Mouse (Mus musculus) CH12.LX (cell line): ENCODE results near the gene 2810408A11Rik. TPM values are rescaled to one million over a fixed set of nuclear protein-coding genes. Genes with fewer than 3 reads are reported as not detected.

Source experiments
- DNase-seq: peaks from one replicate; pipeline ENCODE4 v3.0.0-alpha.2; 2013; ENCODE audit errors: extremely low read depth
- H3K27ac ChIP-seq: 2 replicates; pipeline ENCODE4 v1.5.1; 2012; ENCODE audit warnings: low read depth, mild to moderate bottlenecking, control low read depth, moderate library complexity; ENCODE audit not compliant: insufficient read depth
- H3K27me3 ChIP-seq: replicated peaks from 2 replicates; pipeline ENCODE3; 2012; ENCODE audit warnings: inconsistent platforms
- H3K36me3 ChIP-seq, 2 experiments: replicated peaks in 1 of 2; 2 replicates each; pipeline versions ENCODE3 to v1.6.1; 2012; ENCODE audit warnings: inconsistent platforms in 1 of 2, low read length in 1 of 2, mild to moderate bottlenecking in 1 of 2, mixed read lengths in 1 of 2, moderate library complexity in 1 of 2; ENCODE audit not compliant: control insufficient read depth in 1 of 2, insufficient read depth in 1 of 2
- H3K4me1 ChIP-seq, 2 experiments: 2 replicates each; pipeline ENCODE4 v1.6.1; 2012; ENCODE audit warnings: inconsistent platforms in 1 of 2, moderate library complexity in 1 of 2; ENCODE audit not compliant: insufficient read depth in 2 of 2, control insufficient read depth in 1 of 2
- H3K4me2 ChIP-seq: 2 replicates; pipeline ENCODE4 v1.6.1; 2012; ENCODE audit warnings: low read depth, mild to moderate bottlenecking, control low read depth; ENCODE audit not compliant: poor library complexity, insufficient read depth, severe bottlenecking
- H3K4me3 ChIP-seq, 3 experiments: fragments of 150-350 bp in 1 of 3; sonication (generic) in 1 of 3; replicated peaks in 1 of 3; 2 replicates each; pipeline versions ENCODE3 to v1.5.1; 2011 to 2012; ENCODE audit warnings: low read depth in 2 of 3, low read length in 2 of 3, mild to moderate bottlenecking in 2 of 3, moderate library complexity in 2 of 3, control low read depth in 1 of 3, improper control_type of control experiment in 1 of 3, inconsistent platforms in 1 of 3, mixed read lengths in 1 of 3; ENCODE audit not compliant: poor library complexity in 1 of 3
- H3K79me2 ChIP-seq: replicated peaks from 2 replicates; pipeline ENCODE4 v1.6.1; 2012; ENCODE audit warnings: mild to moderate bottlenecking, moderate library complexity; ENCODE audit not compliant: control insufficient read depth, poor library complexity, insufficient read depth, severe bottlenecking; ENCODE audit errors: extremely low read depth
- H3K9ac ChIP-seq: 2 replicates; pipeline ENCODE4 v1.6.1; 2012; ENCODE audit warnings: low read depth, mild to moderate bottlenecking, control low read depth, moderate library complexity; ENCODE audit not compliant: insufficient read depth
- H3K9me3 ChIP-seq: replicated peaks from 2 replicates; pipeline ENCODE3; 2012; ENCODE audit warnings: low read length, inconsistent platforms, mixed read lengths
- BHLHE40 ChIP-seq: IDR thresholded peaks from 2 replicates; pipeline ENCODE4 v1.6.1; 2011; ENCODE audit warnings: mild to moderate bottlenecking, low read depth, low read length, improper control_type of control experiment
- CHD2 ChIP-seq: IDR thresholded peaks from 2 replicates; pipeline ENCODE4 v1.6.1; 2011; ENCODE audit warnings: low read length, improper control_type of control experiment
- CTCF ChIP-seq, 2 experiments: IDR thresholded peaks in 1 of 2; conservative IDR thresholded peaks in 1 of 2; 2 replicates each; pipeline ENCODE4 v1.5.1; 2011 to 2012; ENCODE audit warnings: low read depth in 2 of 2, low read length in 2 of 2, improper control_type of control experiment in 1 of 2, inconsistent platforms in 1 of 2, mild to moderate bottlenecking in 1 of 2, moderate library complexity in 1 of 2
- ELF1 ChIP-seq: IDR thresholded peaks from 2 replicates; pipeline ENCODE4 v1.6.1; 2014; ENCODE audit warnings: low read depth, mild to moderate bottlenecking, inconsistent platforms, low read length, improper control_type of control experiment
- ETS1 ChIP-seq: conservative IDR thresholded peaks from 2 replicates; pipeline ENCODE4 v1.6.1; 2012; ENCODE audit warnings: low read depth, mild to moderate bottlenecking, inconsistent platforms, low read length, improper control_type of control experiment, moderate library complexity
- GABPA ChIP-seq: IDR thresholded peaks from 2 replicates; pipeline ENCODE4 v1.6.1; 2012; ENCODE audit warnings: low read depth, low read length, improper control_type of control experiment, inconsistent platforms; ENCODE audit not compliant: insufficient replicate concordance
- HCFC1 ChIP-seq: IDR thresholded peaks from 2 replicates; pipeline ENCODE4 v1.6.1; 2012; ENCODE audit warnings: low read depth, mild to moderate bottlenecking, inconsistent platforms, low read length, improper control_type of control experiment
- IRF4 ChIP-seq: IDR thresholded peaks from 2 replicates; pipeline ENCODE4 v1.6.1; 2014; ENCODE audit warnings: low read depth, mild to moderate bottlenecking, inconsistent platforms, low read length, improper control_type of control experiment
- JUND ChIP-seq: conservative IDR thresholded peaks from 2 replicates; pipeline ENCODE4 v1.6.1; 2011; ENCODE audit warnings: low read depth, low read length, improper control_type of control experiment
- KAT2A ChIP-seq: IDR thresholded peaks from 2 replicates; pipeline ENCODE4 v1.6.1; 2012; ENCODE audit warnings: low read length, improper control_type of control experiment, inconsistent platforms; ENCODE audit not compliant: insufficient replicate concordance
- MAFK ChIP-seq: IDR thresholded peaks from 2 replicates; pipeline ENCODE4 v1.6.1; 2011; ENCODE audit warnings: low read length, improper control_type of control experiment; ENCODE audit not compliant: insufficient replicate concordance
- MXI1 ChIP-seq: IDR thresholded peaks from 2 replicates; pipeline ENCODE4 v1.6.1; 2011; ENCODE audit warnings: mild to moderate bottlenecking, low read depth, low read length, improper control_type of control experiment
- NRF1 ChIP-seq: IDR thresholded peaks from 2 replicates; pipeline ENCODE4 v1.6.1; 2014; ENCODE audit warnings: low read depth, mild to moderate bottlenecking, inconsistent platforms, low read length, improper control_type of control experiment, moderate library complexity
- PAX5 ChIP-seq: IDR thresholded peaks from 2 replicates; pipeline ENCODE4 v1.6.1; 2012; ENCODE audit warnings: low read length, inconsistent platforms, mixed read lengths
- POLR2AphosphoS2 ChIP-seq: IDR thresholded peaks from 2 replicates; pipeline ENCODE4 v1.6.1; 2011; ENCODE audit warnings: low read depth, low read length, improper control_type of control experiment
- RAD21 ChIP-seq: IDR thresholded peaks from 2 replicates; pipeline ENCODE4 v1.6.1; 2011; ENCODE audit warnings: low read depth, mild to moderate bottlenecking, low read length, improper control_type of control experiment, moderate library complexity
- RCOR1 ChIP-seq: conservative IDR thresholded peaks from 2 replicates; pipeline ENCODE4 v1.6.1; 2012; ENCODE audit warnings: low read depth, mild to moderate bottlenecking, inconsistent platforms, low read length, improper control_type of control experiment
- SIN3A ChIP-seq: IDR thresholded peaks from 2 replicates; pipeline ENCODE4 v1.6.1; 2012; ENCODE audit warnings: low read length, improper control_type of control experiment, inconsistent platforms
- SMC3 ChIP-seq: IDR thresholded peaks from 2 replicates; pipeline ENCODE4 v1.6.1; 2011; ENCODE audit warnings: low read depth, low read length, improper control_type of control experiment
- TCF12 ChIP-seq: IDR thresholded peaks from 2 replicates; pipeline ENCODE4 v1.6.1; 2014; ENCODE audit warnings: low read depth, mild to moderate bottlenecking, inconsistent platforms, low read length, improper control_type of control experiment
- UBTF ChIP-seq: IDR thresholded peaks from 2 replicates; pipeline ENCODE4 v1.6.1; 2012; ENCODE audit warnings: low read depth, mild to moderate bottlenecking, inconsistent platforms, low read length, improper control_type of control experiment, moderate library complexity
- ZC3H11A ChIP-seq: IDR thresholded peaks from 2 replicates; pipeline ENCODE4 v1.6.1; 2012; ENCODE audit warnings: low read depth, mild to moderate bottlenecking, inconsistent platforms, low read length, improper control_type of control experiment
- ZMIZ1 ChIP-seq: IDR thresholded peaks from 2 replicates; pipeline ENCODE4 v1.6.1; 2012; ENCODE audit warnings: low read depth, mild to moderate bottlenecking, inconsistent platforms, low read length, improper control_type of control experiment
- dilution Hi-C: fragments of 300-500 bp; cut with MboI; formaldehyde crosslinking; loops from 2 replicates; pipeline ENCODE4 v1.14.3; 2020; ENCODE audit warnings: low sequenced_read_pairs; ENCODE audit not compliant: extremely low pct_unique_long_range_greater_than_20kb, extremely low pct_ligation_motif_present
- in situ Hi-C: fragments of 300-500 bp; cut with MboI; formaldehyde crosslinking; loops from 3 replicates; pipeline ENCODE4 v1.14.3; 2019; ENCODE audit warnings: low sequenced_read_pairs, low pct_ligation_motif_present, low pct_unique_long_range_greater_than_20kb, mixed read lengths
- polyA plus RNA-seq: library from polyadenylated mRNA; unstranded; fragments of >175 nt; gene quantifications from 2 replicates; pipeline ENCODE4 v1.2.1, GENCODE M21; 2012; ENCODE audit warnings: low read depth; ENCODE audit not compliant: insufficient read length
- total RNA-seq, 2 experiments: library from RNA; depleted of rRNA; stranded (reverse); fragments of 300-350 nt in 1 of 2; fragments of >200 nt in 1 of 2; gene quantifications; 2 replicates each; pipeline ENCODE4 v1.2.3; 2012 to 2014

The 2810408A11Rik gene
- total and polyA plus RNA-seq, 3 experiments = 0.33 to 0.86 (median 0.59) TPM

GRCm38 (mm10) chr11:69927501-69927900 is 26.7 kb upstream of the 2810408A11Rik start:
- Histone ChIP-seq H3K4me3 (no peak overlapping the region), H3K27ac (no peak overlapping the region), H3K9me3 (no peaks in the 10 kb centered on the region), H3K4me2 (no peak overlapping the region), H3K9ac (no peak overlapping the region), H3K36me3 (no peaks in the 10 kb centered on the region), H3K27me3 (no peaks in the 10 kb centered on the region), H3K79me2 (no peaks in the 10 kb centered on the region), H3K4me1 (peaks cover 9 to 33% of the 10 kb centered on the region in 2 experiments; a peak in 3 of 4 replicates)
- dilution Hi-C loops = no loop called here
- in situ Hi-C loops = no loop called here
- DNase-seq = no peak
- TF ChIP-seq BHLHE40 = no peak
- TF ChIP-seq CTCF (conservative IDR thresholded peaks at IDR 0.05 in 1 of 2, IDR thresholded peaks at IDR 0.05 in 1 of 2; ENCODE audit: low read depth in 2 of 2, low read length in 2 of 2) = peak in 1 of 2 experiments; percentile 20; a peak in 2 of 4 replicates

GRCm38 (mm10) chr11:69922796-69923195 is 22.0 kb upstream of the 2810408A11Rik start:
- no peaks in the 10 kb centered on the region for H3K9me3 ChIP-seq
- no peak for DNase-seq
- peaks cover 13 to 18% of the 10 kb centered on the region in 2 experiments for H3K36me3 ChIP-seq
- TF ChIP-seq ZC3H11A (no peak), MAFK (peak; percentile 74; the same call in 1 of the 2 replicates), TCF12 (no peak), MXI1 (no peak)
- in situ Hi-C loops = no loop called here
- peak overlapping the region in 2 of 3 experiments; percentile 47 to 95 for H3K4me3 ChIP-seq
- dilution Hi-C loops = no loop called here
- H3K9ac ChIP-seq = peak overlapping the region; percentile 88
- peak overlapping the region; percentile 63 for H3K4me2 ChIP-seq
- peaks cover 7 to 27% of the 10 kb centered on the region in 2 experiments for H3K4me1 ChIP-seq
- H3K79me2 ChIP-seq = peaks cover 32% of the 10 kb centered on the region
- no peak overlapping the region for H3K27ac ChIP-seq
- H3K27me3 ChIP-seq = no peaks in the 10 kb centered on the region

GRCm38 (mm10) chr11:69922012-69922756 is 21.4 kb upstream of the 2810408A11Rik start:
- in situ Hi-C loops = no loop called here
- peaks cover 38% of the 10 kb centered on the region for H3K79me2 ChIP-seq
- no peaks in the 10 kb centered on the region for H3K27me3 ChIP-seq
- H3K36me3 ChIP-seq = peaks cover 19 to 24% of the 10 kb centered on the region in 2 experiments
- peak overlapping the region; percentile 47 to 95 (median 73) for H3K4me3 ChIP-seq
- peaks cover 10 to 33% of the 10 kb centered on the region in 2 experiments for H3K4me1 ChIP-seq
- peak overlapping the region; percentile 94 for H3K27ac ChIP-seq
- peak; percentile 61 for DNase-seq
- H3K4me2 ChIP-seq = peak overlapping the region; percentile 94
- H3K9ac ChIP-seq = peak overlapping the region; percentile 88
- no peaks in the 10 kb centered on the region for H3K9me3 ChIP-seq
- dilution Hi-C loops = no loop called here
- 0 out of 2 replicates have a peak, but pooled peaks have one; percentile 50 for TF ChIP-seq CHD2
- no peak for TF ChIP-seq HCFC1
- no peak for TF ChIP-seq GABPA
- TF ChIP-seq MAFK = 0 out of 2 replicates have a peak, but pooled peaks have one; percentile 49
- peak; percentile 29; the same call in 1 of the 2 replicates for TF ChIP-seq JUND
- TF ChIP-seq IRF4 = no peak; the same call in 1 of the 2 replicates
- TF ChIP-seq ZMIZ1 = 0 out of 2 replicates have a peak, but pooled peaks have one; percentile 12
- TF ChIP-seq ETS1 = no peak; the same call in 1 of the 2 replicates
- no peak for TF ChIP-seq NRF1
- 0 out of 2 replicates have a peak, but pooled peaks have one; percentile 14 for TF ChIP-seq SMC3
- peak; percentile 60 for TF ChIP-seq RAD21
- no peak for TF ChIP-seq ZC3H11A
- peak; percentile 18; the same call in 1 of the 2 replicates for TF ChIP-seq SIN3A
- TF ChIP-seq CTCF (conservative IDR thresholded peaks at IDR 0.05 in 1 of 2, IDR thresholded peaks at IDR 0.05 in 1 of 2; ENCODE audit: low read depth in 2 of 2, low read length in 2 of 2) = peak; percentile 5 to 63; a peak in 2 of 4 replicates
- TF ChIP-seq ELF1 = no peak
- TF ChIP-seq KAT2A = no peak
- no peak; the same call in 1 of the 2 replicates for TF ChIP-seq POLR2AphosphoS2
- no peak for TF ChIP-seq TCF12
- 0 out of 2 replicates have a peak, but pooled peaks have one; percentile 1 for TF ChIP-seq UBTF
- no peak for TF ChIP-seq PAX5
- TF ChIP-seq RCOR1 = no peak
